Mouse (Mus musculus) liver, embryonic 13.5 days (tissue): ENCODE results near the gene Akap1. TPM values are rescaled to one million over a fixed set of nuclear protein-coding genes. Genes with fewer than 3 reads are reported as not detected.

Experiments used
- ATAC-seq: fragments of 200-750 bp; cut with Nextera tagmentation; 2 replicates; pipeline ENCODE4 v1.8.0; 2017; ENCODE audit warnings: low read depth, mild to moderate bottlenecking, moderate number of reproducible peaks, moderate library complexity
- DNase-seq: peaks from one replicate; pipeline ENCODE4 v3.0.0; 2022
- H3K27ac ChIP-seq: fragments of 300-500 bp; sonication (generic); 2 replicates; pipeline ENCODE4 v1.5.1; 2015; ENCODE audit warnings: moderate library complexity, mild to moderate bottlenecking, inconsistent platforms
- H3K27me3 ChIP-seq: fragments of 300-500 bp; sonication (generic); 2 replicates; pipeline ENCODE4 v1.6.1; 2015; ENCODE audit warnings: mild to moderate bottlenecking, inconsistent platforms
- H3K36me3 ChIP-seq: fragments of 300-500 bp; sonication (generic); 2 replicates; pipeline ENCODE4 v1.6.1; 2015; ENCODE audit warnings: mild to moderate bottlenecking, inconsistent platforms
- H3K4me1 ChIP-seq: fragments of 300-500 bp; sonication (generic); replicated peaks from 2 replicates; pipeline ENCODE4 v1.6.1; 2015; ENCODE audit warnings: inconsistent platforms
- H3K4me2 ChIP-seq: fragments of 300-500 bp; sonication (generic); 2 replicates; pipeline ENCODE4 v1.6.1; 2015; ENCODE audit warnings: inconsistent platforms, mild to moderate bottlenecking, moderate library complexity
- H3K4me3 ChIP-seq: fragments of 300-500 bp; sonication (generic); replicated peaks from 2 replicates; pipeline ENCODE4 v1.5.1; 2015; ENCODE audit warnings: mild to moderate bottlenecking, inconsistent platforms
- H3K9ac ChIP-seq: fragments of 300-500 bp; sonication (generic); 2 replicates; pipeline ENCODE4 v1.6.1; 2015; ENCODE audit warnings: mild to moderate bottlenecking, inconsistent platforms
- H3K9me3 ChIP-seq: fragments of 300-500 bp; sonication (generic); replicated peaks from 2 replicates; pipeline ENCODE4 v1.6.1; 2016; ENCODE audit warnings: inconsistent platforms
- WGBS: fragments of 180-500 bp; shearing (Covaris S2); methylation state at CpG from one replicate; pipeline ENCODE4 v1.1.7; 2015; ENCODE audit not compliant: insufficient replicate concordance; 5-methylcytosine and 5-hydroxymethylcytosine counted together
- polyA plus RNA-seq: library from polyadenylated mRNA; unstranded; fragments of >200 nt; fragmentation: Nextera tagmentation; extraction: Ambion mirVana; gene quantifications from 2 replicates; pipeline ENCODE4 v1.2.1, GENCODE M21; 2015

Gene Akap1
- polyA plus RNA-seq, 1 experiment from 2014 or later = 9.2 TPM

GRCm38 (mm10) chr11:88820253-88820652 lies 44.1 kb downstream of the Akap1 start:
- Histone ChIP-seq H3K9ac (no peak overlapping the region), H3K9me3 (no peaks in the 10 kb centered on the region), H3K27me3 (peaks cover 29% of the 10 kb centered on the region), H3K36me3 (no peaks in the 10 kb centered on the region), H3K27ac (no peak overlapping the region), H3K4me3 (no peak overlapping the region), H3K4me1 (no peaks in the 10 kb centered on the region), H3K4me2 (no peak overlapping the region)
- WGBS = 36% methylated on average over 6 of the region's 6 CpGs
- no peak for DNase-seq
- ATAC-seq = no peak

DNA sequence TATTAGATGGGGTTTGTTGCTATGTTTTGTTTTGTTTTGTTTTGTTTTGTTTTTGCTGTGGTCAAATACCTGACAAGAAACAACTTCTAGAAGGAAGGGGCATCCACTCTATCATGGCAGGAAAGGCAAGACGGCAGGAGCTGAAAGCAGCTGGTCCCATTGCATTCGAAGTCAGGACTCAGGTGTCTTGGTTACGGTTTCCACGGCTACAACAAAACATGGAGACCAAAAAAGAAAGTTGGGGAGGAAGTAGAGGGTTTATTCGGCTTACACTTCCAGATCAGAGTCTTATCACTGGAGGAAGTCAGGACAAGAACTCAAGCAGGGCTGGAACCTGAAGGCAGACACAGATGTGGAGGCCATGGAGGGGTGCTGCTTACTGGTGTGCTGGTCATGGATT lies 47.3 kb downstream of the Akap1 start:
- Histone ChIP-seq H3K4me1 (no peaks in the 10 kb centered on the region), H3K27me3 (peaks cover 20% of the 10 kb centered on the region), H3K9ac (no peak overlapping the region), H3K9me3 (no peaks in the 10 kb centered on the region), H3K4me2 (no peak overlapping the region), H3K36me3 (no peaks in the 10 kb centered on the region), H3K4me3 (no peak overlapping the region), H3K27ac (no peak overlapping the region)
- 59% methylated on average over 5 of the region's 5 CpGs for WGBS
- ATAC-seq (no peak), DNase-seq (no peak)

DNA sequence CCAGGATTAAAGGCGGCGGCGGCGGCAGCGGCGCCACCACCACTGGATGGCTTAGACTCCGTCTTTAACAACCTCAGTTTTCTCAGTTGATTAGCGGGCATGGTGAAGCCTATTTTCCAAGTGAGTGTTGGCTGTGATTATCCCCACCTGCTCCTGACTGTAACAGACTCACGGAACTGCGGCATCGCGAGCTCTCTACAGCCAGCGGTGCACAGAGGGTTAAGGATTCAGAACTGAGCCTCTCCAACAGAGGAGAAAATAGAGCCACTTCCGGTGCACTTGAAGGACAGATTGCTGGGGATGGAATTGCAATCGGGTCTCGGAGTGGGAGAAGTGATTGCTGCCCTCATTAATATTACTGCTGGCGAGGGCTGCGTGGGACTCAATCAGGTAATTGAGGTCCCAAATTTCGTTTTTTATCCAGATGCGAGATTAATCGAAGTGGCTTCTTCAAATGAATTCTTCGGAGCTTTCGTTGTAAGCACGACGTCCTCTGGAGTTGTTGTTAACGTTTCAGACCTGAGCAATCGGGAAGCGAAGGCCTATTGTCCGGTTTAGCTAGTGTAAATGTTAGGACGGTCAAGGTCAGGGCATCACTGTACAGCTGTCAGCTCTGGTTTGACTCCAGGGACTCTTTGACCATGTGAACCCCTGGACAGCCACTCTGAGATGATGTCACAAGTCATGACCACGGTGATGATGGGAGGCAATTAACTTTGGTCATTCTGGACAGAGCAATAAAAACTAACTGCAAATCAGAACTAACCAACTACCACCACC lies 61.0 kb downstream of the Akap1 start:
- no peaks in the 10 kb centered on the region for H3K4me1 ChIP-seq
- no peaks in the 10 kb centered on the region for H3K9me3 ChIP-seq
- DNase-seq (no peak), ATAC-seq (no peak)
- H3K36me3 ChIP-seq = no peaks in the 10 kb centered on the region
- H3K27me3 ChIP-seq = peaks cover 10% of the 10 kb centered on the region
- no peak overlapping the region for H3K9ac ChIP-seq
- H3K27ac ChIP-seq = no peak overlapping the region
- peak overlapping the region; percentile 8; the same call in 1 of the 2 replicates for H3K4me2 ChIP-seq
- H3K4me3 ChIP-seq = no peak overlapping the region
- WGBS = 47% methylated on average over 31 of the region's 31 CpGs

DNA sequence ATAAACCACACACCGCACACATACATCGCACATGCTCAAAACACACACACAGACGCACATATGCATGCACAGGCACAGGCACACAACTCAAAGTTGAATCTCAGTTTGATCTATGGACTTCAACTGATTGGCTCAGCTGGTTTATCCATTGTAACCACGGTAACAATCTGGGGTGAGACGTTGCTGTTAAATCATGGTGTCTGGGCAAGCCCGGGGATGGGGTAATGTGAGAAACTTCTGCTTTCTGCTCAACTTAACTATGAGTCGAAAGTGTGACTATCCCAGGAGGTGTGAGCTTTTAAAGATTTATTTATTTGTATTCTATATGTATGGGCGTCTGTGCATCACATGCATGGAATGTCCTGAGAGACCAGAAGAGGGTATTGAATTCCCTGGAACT lies 68.2 kb downstream of the Akap1 start:
- DNase-seq (no peak), ATAC-seq (no peak)
- no peak overlapping the region for H3K27ac ChIP-seq
- H3K9me3 ChIP-seq = no peaks in the 10 kb centered on the region
- no peak overlapping the region for H3K9ac ChIP-seq
- H3K36me3 ChIP-seq = no peaks in the 10 kb centered on the region
- no peaks in the 10 kb centered on the region for H3K27me3 ChIP-seq
- no peak overlapping the region for H3K4me2 ChIP-seq
- 63% methylated on average over 8 of the region's 8 CpGs for WGBS
- no peaks in the 10 kb centered on the region for H3K4me1 ChIP-seq
- no peak overlapping the region for H3K4me3 ChIP-seq

GRCm38 (mm10) chr11:88789893-88790292 lies 74.5 kb downstream of the Akap1 start:
- no peak for ATAC-seq
- 39% methylated on average over 2 of the region's 2 CpGs for WGBS
- no peaks in the 10 kb centered on the region for H3K36me3 ChIP-seq

GRCm38 (mm10) chr11:88786816-88787215 lies 77.6 kb downstream of the Akap1 start:
- H3K4me1 ChIP-seq = no peaks in the 10 kb centered on the region
- WGBS = 62% methylated on average over 7 of the region's 7 CpGs
- H3K9ac ChIP-seq = no peak overlapping the region

More at GRCm38 (mm10) chr11:88789893-88790292, 74.5 kb downstream of the Akap1 start:
- H3K27ac ChIP-seq = no peak overlapping the region
- no peak overlapping the region for H3K4me3 ChIP-seq
- H3K4me2 ChIP-seq = no peak overlapping the region
- no peaks in the 10 kb centered on the region for H3K9me3 ChIP-seq
- H3K9ac ChIP-seq = no peak overlapping the region
- H3K27me3 ChIP-seq = no peaks in the 10 kb centered on the region
- H3K4me1 ChIP-seq = no peaks in the 10 kb centered on the region
- DNase-seq = no peak

DNA sequence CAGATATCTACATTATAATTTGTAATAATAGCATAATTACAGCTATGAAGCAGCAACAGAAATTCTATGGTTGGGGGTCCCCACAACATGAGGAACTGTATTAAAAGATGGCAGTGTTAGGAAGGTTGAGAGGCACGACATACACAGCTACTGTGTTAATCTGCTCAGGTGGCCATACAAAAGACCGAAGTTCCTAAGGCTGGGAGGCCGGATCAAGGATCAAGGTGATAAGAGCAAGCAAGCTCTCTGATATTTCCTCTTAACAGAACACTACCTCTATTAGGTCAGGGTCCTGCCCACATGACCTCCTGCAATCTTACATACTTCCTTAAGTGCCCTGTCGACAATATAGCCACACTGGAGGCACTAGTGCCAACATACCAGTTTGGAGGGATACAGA lies 80.9 kb downstream of the Akap1 start:
- Histone ChIP-seq H3K27me3 (no peaks in the 10 kb centered on the region), H3K9me3 (no peaks in the 10 kb centered on the region), H3K4me2 (no peak overlapping the region), H3K36me3 (no peaks in the 10 kb centered on the region), H3K4me1 (no peaks in the 10 kb centered on the region), H3K27ac (no peak overlapping the region), H3K4me3 (no peak overlapping the region), H3K9ac (no peak overlapping the region)
- no peak for DNase-seq
- 55% methylated on average over 4 of the region's 4 CpGs for WGBS
- no peak for ATAC-seq

More at GRCm38 (mm10) chr11:88786816-88787215, 77.6 kb downstream of the Akap1 start:
- H3K36me3 ChIP-seq = no peaks in the 10 kb centered on the region
- H3K27ac ChIP-seq = no peak overlapping the region
- H3K4me2 ChIP-seq = no peak overlapping the region
- H3K4me3 ChIP-seq = no peak overlapping the region
- H3K27me3 ChIP-seq = no peaks in the 10 kb centered on the region
- no peaks in the 10 kb centered on the region for H3K9me3 ChIP-seq
- DNase-seq = no peak
- no peak for ATAC-seq

GRCm38 (mm10) chr11:88782531-88782930 lies 81.9 kb downstream of the Akap1 start:
- no peak overlapping the region for H3K9ac ChIP-seq
- H3K36me3 ChIP-seq = no peaks in the 10 kb centered on the region
- ATAC-seq = no peak
- no peak overlapping the region for H3K27ac ChIP-seq
- no peak overlapping the region for H3K4me2 ChIP-seq
- H3K4me1 ChIP-seq = no peaks in the 10 kb centered on the region
- no peaks in the 10 kb centered on the region for H3K9me3 ChIP-seq
- no peak for DNase-seq
- H3K4me3 ChIP-seq = no peak overlapping the region
- WGBS = 70% methylated on average over 5 of the region's 5 CpGs
- H3K27me3 ChIP-seq = no peaks in the 10 kb centered on the region

Other genes with a start within 250 kb of the Akap1 start
- 3.9 TPM in 2 replicates for gene Msi2, start 146.1 kb downstream of the Akap1 start, polyA plus RNA-seq
- 40.4 and 47.1 TPM in 2 replicates for gene Scpep1, start 90.9 kb upstream of the Akap1 start, polyA plus RNA-seq
- not detected in 2 replicates for gene Elobl, start 102.3 kb upstream of the Akap1 start, polyA plus RNA-seq
- gene Coil, start 105.7 kb upstream of the Akap1 start, polyA plus RNA-seq = 5.6 and 7.1 TPM in 2 replicates
- 18.0 and 20.6 TPM in 2 replicates for gene Trim25, start 134.8 kb upstream of the Akap1 start, polyA plus RNA-seq
- gene Dgke, start 202.3 kb upstream of the Akap1 start, polyA plus RNA-seq = 0.69 and 0.82 TPM in 2 replicates
- not detected in 2 replicates for gene Gm525, start 209.3 kb upstream of the Akap1 start, polyA plus RNA-seq